Mouse (Mus musculus): ENCODE data around the gene Abca8b. TPM values are rescaled to one million over a fixed set of nuclear protein-coding genes. Genes with fewer than 3 reads are reported as not detected.
"Not testable (repeated sequence)": the region's sequence is repeated elsewhere in the genome, so short reads cannot be mapped to it uniquely, and the experiment has no call there.

The Abca8b gene
- total RNA-seq (2021): 1 to 10 TPM; 8.0 to 8.5 TPM
- long read RNA-seq, experiment 1, partial matches to known transcripts: 0 of 6 reads
- long read RNA-seq, experiment 1, other reads (novel, unspliced or antisense): 6 of 6 reads
- long read RNA-seq, experiment 2, partial matches to known transcripts: 1 of 4 reads
- long read RNA-seq, experiment 2, other reads (novel, unspliced or antisense): 3 of 4 reads

GRCm38 (mm10) chr11:109995624-109996023, at the start of gene Abca8b:
TSS of gene Abca8b (minus strand) at chr11:109995845.
- DNase-seq: peak; percentile 88

DNA sequence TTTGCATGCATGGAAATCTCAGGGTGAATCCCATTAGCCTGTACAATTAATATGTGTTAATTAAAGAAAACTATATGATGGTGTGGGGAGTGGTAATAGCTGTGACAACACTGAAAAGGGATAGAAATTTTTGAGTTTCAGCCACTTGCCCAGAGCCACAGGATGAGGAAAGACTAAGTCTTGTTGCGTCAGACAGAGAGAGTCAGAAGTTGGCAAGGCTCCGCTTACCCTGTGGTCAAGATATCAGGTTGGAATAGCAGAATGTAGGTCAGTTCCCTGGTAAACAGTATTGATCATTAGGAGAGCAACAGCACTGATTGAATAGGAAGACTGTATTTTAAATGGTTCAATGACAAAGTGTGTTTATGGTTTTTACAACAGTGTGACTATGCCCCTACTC, 42.1 kb upstream of the Abca8b start:
- DNase-seq: peak in 1 of 2 experiments; percentile 6

DNA sequence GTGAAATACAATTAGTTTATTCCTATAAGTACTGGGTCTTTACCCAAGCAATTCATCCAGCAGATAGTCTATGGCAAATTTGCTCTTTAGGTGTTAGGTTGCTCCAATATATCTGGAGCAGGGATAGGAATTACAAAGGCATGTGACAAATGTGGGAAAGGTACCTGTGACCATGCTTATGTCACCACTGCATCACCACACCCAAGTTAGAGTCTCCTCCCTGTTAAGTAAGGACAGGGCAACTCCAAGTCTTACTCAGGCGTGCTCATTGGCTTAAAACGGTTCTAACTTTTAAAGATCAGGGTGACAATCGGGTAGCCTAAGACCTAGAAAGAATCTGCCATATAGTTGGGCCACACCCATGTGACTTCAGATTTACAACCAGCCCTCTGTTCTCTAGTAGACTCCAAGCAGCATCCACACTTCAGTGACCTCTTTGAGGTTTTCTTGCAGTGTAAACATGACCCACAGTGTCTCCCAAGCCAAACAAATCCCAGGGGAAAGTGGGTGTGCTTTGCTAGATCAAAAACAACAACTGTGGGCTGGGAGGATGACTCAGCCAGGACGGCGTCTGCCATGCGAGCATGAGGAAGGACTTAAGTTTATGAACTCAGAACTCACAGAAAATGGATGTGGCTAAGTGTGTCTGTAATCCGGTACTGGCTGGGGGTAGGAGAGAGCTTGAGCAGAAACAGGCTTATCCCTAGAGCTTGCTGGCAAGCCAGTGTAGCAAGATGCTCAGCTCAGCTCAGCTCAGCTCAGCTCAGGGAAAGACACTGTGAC, 33.5 kb upstream of the Abca8b start:
- peak; percentile 54 to 78 for DNase-seq

DNA sequence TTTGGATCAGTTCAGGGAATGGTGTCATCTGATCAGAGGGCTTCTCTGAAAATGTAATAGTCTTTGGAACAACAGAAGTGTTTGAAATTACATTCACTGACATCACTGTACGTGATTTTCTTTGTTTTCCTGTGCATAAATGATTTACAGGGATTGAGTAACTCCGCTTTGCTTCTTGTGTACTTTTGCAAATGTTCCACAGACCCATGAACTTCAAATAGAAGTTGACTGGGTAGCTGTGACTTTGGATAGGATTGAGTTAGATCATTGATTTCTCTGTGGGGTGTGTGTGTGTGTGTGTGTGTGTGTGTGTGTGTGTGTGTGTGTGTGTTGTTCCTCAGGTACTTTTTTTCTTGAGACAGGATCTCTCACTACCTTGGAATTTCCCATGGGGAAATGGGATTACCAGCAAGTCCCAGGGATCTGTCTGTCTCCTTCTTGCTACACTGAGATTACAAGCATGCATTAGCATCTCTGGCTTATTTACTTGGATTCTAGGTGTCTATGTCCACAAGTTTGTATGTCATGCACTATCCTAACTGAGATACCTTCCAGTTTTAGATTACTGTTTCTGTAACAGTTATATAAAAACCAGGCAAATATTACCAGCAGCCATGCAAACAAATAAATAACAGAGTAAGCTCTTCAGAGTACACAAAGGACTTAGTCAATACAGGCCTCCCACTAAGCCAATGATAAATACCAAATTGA, 15.3 kb upstream of the Abca8b start:
- DNase-seq: no peak

DNA sequence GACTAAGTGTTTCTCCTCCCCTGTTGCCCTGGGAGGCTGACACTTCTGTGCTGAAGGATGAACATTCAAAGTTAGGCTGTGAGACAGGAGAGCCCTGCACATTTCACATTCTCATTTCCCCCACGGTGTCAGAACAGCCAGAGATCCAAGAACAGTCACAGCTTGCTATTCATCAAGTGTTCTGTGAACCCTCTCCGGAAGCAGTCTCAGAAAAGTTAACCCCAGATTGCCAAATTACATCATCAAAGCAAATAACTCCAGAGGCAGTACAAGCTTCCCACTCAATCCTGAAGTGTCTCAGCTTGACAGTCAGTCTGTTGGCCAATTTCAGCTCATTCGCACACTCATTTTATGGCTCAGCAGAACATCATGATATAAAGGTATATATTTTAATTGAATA, 632 bp downstream of the Abca8b start:
- peak; percentile 59 for DNase-seq

DNA sequence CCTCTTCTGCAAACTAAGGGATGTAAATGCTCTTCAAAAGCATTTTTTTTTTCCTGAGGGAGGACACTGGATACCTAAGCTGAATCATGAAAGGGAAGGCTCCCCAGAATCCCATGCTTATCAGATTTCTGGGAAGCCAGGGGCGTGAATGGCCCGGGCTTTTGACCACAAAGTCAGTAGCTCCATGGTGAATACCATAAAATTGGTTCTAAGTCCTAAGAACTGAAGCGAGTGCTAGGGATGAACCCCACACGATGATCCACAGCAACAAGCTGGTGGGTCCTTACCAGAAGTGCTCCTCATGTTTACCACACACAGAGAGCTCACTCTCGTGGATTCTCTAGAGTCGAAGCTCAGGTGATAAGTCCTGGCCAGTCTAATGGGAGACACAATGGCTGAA, 1.6 kb downstream of the Abca8b start:
- no peak for DNase-seq

- no peak for DNase-seq
Observed at GRCm38 (mm10) chr11:109991270-109991669, 4.4 kb downstream of the Abca8b start.

DNA sequence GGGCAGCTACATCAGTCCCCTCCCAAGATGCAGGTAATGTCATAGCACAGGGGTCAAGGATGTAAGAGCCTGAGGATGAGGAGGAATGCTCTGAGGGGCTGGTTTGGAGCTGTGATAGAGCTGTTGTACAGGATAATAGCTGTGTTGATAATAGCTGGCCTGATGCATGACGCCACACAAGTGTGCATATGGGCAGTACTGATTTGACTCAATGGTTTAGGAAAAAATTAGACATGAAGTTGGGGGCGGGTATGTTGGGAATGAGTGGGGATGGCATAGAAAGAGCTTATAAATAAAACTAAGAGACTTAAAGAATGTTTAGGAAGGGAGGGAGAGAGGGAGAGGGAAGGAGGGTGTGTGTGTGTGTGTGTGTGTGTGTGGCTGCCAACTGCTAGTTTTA, 5.4 kb downstream of the Abca8b start:
- no peak for DNase-seq

DNA sequence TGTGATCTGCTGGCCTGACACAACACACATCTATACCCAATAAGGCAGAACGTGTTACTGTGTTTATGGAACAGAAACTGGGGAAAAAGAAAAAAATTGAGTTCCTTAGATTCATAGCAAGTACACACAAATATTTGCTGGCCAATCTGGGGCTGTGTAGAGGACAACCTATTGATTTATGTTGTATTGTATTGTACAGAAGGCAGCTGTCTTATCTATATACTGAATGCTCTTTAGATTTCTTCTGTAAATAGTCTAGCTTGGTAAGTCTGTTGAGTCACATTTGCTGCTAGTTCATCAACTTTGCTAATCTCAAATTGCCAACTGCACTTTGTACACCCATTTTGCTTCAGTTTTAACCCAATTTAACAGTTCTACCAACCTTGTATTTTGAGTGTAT, 7.5 kb downstream of the Abca8b start:
- no peak for DNase-seq

DNA sequence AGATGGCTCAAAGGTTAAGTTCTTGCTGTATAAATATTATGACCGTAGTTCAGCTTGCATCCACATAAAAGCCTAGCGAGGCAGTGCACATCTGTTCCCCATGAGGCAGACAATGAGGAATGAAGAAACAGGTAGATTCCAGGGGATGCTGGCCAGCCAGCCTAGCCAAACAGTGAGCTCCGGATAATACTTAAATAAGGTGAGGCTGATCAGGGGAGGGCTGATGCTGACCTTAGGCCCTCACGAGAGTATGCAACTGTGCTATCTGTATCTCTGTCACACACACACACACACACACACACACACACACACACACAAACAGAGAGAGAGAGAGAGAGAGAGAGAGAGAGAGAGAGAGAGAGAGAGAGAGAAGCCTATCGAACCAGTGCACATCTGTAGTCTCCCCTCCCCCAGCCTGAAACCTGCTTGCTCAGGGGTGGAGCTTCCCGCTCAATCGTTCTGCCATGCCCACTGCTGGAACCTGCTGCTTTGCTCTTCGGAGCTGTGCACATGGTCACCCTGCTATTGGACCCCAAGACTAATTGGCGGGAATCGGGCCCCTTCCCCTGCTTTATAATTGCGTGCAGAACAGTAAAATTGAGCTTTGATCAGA, 8.1 kb downstream of the Abca8b start:
- DNase-seq: not testable (repeated sequence)

GRCm38 (mm10) chr11:109981872-109982271, 13.8 kb downstream of the Abca8b start:
- no peak for DNase-seq

- DNase-seq: no peak
Observed at GRCm38 (mm10) chr11:109970521-109970920, 25.1 kb downstream of the Abca8b start.

- DNase-seq: no peak
Observed at GRCm38 (mm10) chr11:109961495-109962492, 33.9 kb downstream of the Abca8b start.

- DNase-seq: no peak
Observed at GRCm38 (mm10) chr11:109955185-109955584, 40.5 kb downstream of the Abca8b start.

DNA sequence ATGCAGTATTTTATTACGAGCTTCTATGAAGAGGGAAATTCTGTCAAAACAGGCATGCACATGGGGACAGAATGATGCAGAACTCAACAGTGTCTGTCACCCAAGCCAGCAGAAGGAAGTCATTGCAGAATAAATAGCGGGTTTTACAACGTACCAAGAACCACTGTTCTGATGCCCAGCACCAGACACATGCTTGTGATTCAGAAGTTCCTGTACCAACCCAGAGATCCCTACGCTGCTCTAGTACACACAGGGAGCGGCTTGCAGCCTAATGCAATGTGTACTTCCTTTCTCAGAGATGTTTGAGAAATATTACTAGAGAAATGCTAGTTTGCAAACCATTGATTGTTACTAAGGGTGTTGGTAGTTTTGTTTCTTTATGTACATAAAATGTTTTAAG, 58.7 kb downstream of the Abca8b start:
- no peak for DNase-seq

- not testable (repeated sequence) for DNase-seq
Observed at GRCm38 (mm10) chr11:109933207-109933606, 62.4 kb downstream of the Abca8b start.

- no peak for DNase-seq
Observed at GRCm38 (mm10) chr11:109928489-109928888, 67.2 kb downstream of the Abca8b start.

- DNase-seq: peak; percentile 55 to 74
Observed at GRCm38 (mm10) chr11:109926718-109927680, 68.6 kb downstream of the Abca8b start.

- peak; percentile 36 to 52 for DNase-seq
Observed at GRCm38 (mm10) chr11:109922236-109922635, 73.4 kb downstream of the Abca8b start.

- DNase-seq: no peak
Observed at GRCm38 (mm10) chr11:109919480-109919879, 76.2 kb downstream of the Abca8b start.

Data from heart, adult 18-20 months (tissue).